Mouse (Mus musculus): ENCODE measurements around the gene Ptges. TPM values are rescaled to one million over a fixed set of nuclear protein-coding genes. Genes with fewer than 3 reads are reported as not detected.

Gene Ptges
- polyA plus RNA-seq, 1 experiment = 0.56 TPM

GRCm38 (mm10) chr2:30962570-30963254 lies 33.0 kb upstream of the Ptges start:
- no peaks in the 10 kb centered on the region for H3K27me3 ChIP-seq (ENCODE audit: control insufficient read depth, insufficient read depth, insufficient read length)
- H3K36me3 ChIP-seq (ENCODE audit: control insufficient read depth, insufficient read depth) = peaks cover 31% of the 10 kb centered on the region
- H3K79me2 ChIP-seq (ENCODE audit: control insufficient read depth, insufficient read depth) = peaks cover 17% of the 10 kb centered on the region
- TF ChIP-seq MYOD1 (IDR thresholded peaks at IDR 0.05; ENCODE audit: control insufficient read depth in 1 of 3, insufficient read length in 2 of 3, low read depth in 2 of 3) (peak in 1 of 3 experiments; percentile 41), SRF (IDR thresholded peaks at IDR 0.05; ENCODE audit: control insufficient read depth, insufficient read length, low read depth) (no peak)
- H3K4me2 ChIP-seq (ENCODE audit: low read depth) = no peak overlapping the region
- H3ac ChIP-seq (ENCODE audit: control insufficient read depth, insufficient read length) = no peak overlapping the region
- no peak overlapping the region for H3K4me3 ChIP-seq

- peaks cover 34% of the 10 kb centered on the region for H3K36me3 ChIP-seq (ENCODE audit: control insufficient read depth, insufficient read depth)
Observed at GRCm38 (mm10) chr2:30959856-30960255, 30.2 kb upstream of the Ptges start.

GRCm38 (mm10) chr2:30958726-30959125 lies 29.1 kb upstream of the Ptges start:
- no peak overlapping the region for H3K4me2 ChIP-seq (ENCODE audit: low read depth)
- H3K79me2 ChIP-seq (ENCODE audit: control insufficient read depth, insufficient read depth) = peaks cover 17% of the 10 kb centered on the region
- TF ChIP-seq USF1 (IDR thresholded peaks at IDR 0.05; ENCODE audit: low read depth) = no peak
- no peak for TF ChIP-seq MYOG (IDR thresholded peaks at IDR 0.05; ENCODE audit: control insufficient read depth in 1 of 3, insufficient read depth in 1 of 3, insufficient read length in 2 of 3, low read depth in 2 of 3)
- TF ChIP-seq TCF3 (IDR thresholded peaks at IDR 0.05; ENCODE audit: insufficient read length, low read depth) = no peak
- no peak for TF ChIP-seq E2F4 (IDR thresholded peaks at IDR 0.05; ENCODE audit: insufficient read depth)
- no peak for TF ChIP-seq TCF12 (IDR thresholded peaks at IDR 0.05; ENCODE audit: insufficient read depth, poor library complexity, severe bottlenecking)
- no peak for TF ChIP-seq MYOD1 (IDR thresholded peaks at IDR 0.05; ENCODE audit: control insufficient read depth in 1 of 3, insufficient read length in 2 of 3, low read depth in 2 of 3)
- TF ChIP-seq CEBPB (IDR thresholded peaks at IDR 0.05; ENCODE audit: insufficient read depth, poor library complexity, severe bottlenecking) = no peak
- no peak for TF ChIP-seq REST (IDR thresholded peaks at IDR 0.05; ENCODE audit: insufficient read depth, insufficient read length)
- no peak for TF ChIP-seq MAX (IDR thresholded peaks at IDR 0.05; ENCODE audit: low read depth)
- no peak for TF ChIP-seq SRF (IDR thresholded peaks at IDR 0.05; ENCODE audit: control insufficient read depth, insufficient read length, low read depth)
- TF ChIP-seq POLR2A (IDR thresholded peaks at IDR 0.05; ENCODE audit: insufficient read length, low read depth) = no peak
- TF ChIP-seq POLR2AphosphoS2 (IDR thresholded peaks at IDR 0.05; ENCODE audit: insufficient read length, low read depth) = no peak
- H3K27me3 ChIP-seq (ENCODE audit: control insufficient read depth, insufficient read depth, insufficient read length) = no peaks in the 10 kb centered on the region
- H3K4me3 ChIP-seq = no peak overlapping the region
- H3ac ChIP-seq (ENCODE audit: control insufficient read depth, insufficient read length) = no peak overlapping the region
- peaks cover 27% of the 10 kb centered on the region for H3K36me3 ChIP-seq (ENCODE audit: control insufficient read depth, insufficient read depth)

More at GRCm38 (mm10) chr2:30959856-30960255, 30.2 kb upstream of the Ptges start:
- Histone ChIP-seq H3K27me3 (ENCODE audit: control insufficient read depth, insufficient read depth, insufficient read length) (no peaks in the 10 kb centered on the region), H3ac (ENCODE audit: control insufficient read depth, insufficient read length) (no peak overlapping the region), H3K79me2 (ENCODE audit: control insufficient read depth, insufficient read depth) (peaks cover 5% of the 10 kb centered on the region), H3K4me2 (ENCODE audit: low read depth) (no peak overlapping the region), H3K4me3 (no peak overlapping the region)
- no peak for TF ChIP-seq POLR2AphosphoS2 (IDR thresholded peaks at IDR 0.05; ENCODE audit: insufficient read length, low read depth)
- no peak for TF ChIP-seq E2F4 (IDR thresholded peaks at IDR 0.05; ENCODE audit: insufficient read depth)
- TF ChIP-seq USF1 (IDR thresholded peaks at IDR 0.05; ENCODE audit: low read depth) = no peak

- H3K36me3 ChIP-seq (ENCODE audit: control insufficient read depth, insufficient read depth) = peaks cover 21% of the 10 kb centered on the region
- peaks cover 23% of the 10 kb centered on the region for H3K79me2 ChIP-seq (ENCODE audit: control insufficient read depth, insufficient read depth)
Observed at GRCm38 (mm10) chr2:30957511-30957910, 27.8 kb upstream of the Ptges start.

GRCm38 (mm10) chr2:30954797-30955196 lies 25.1 kb upstream of the Ptges start:
- peak overlapping the region; percentile 37 for H3K4me3 ChIP-seq
- H3K79me2 ChIP-seq (ENCODE audit: control insufficient read depth, insufficient read depth) = peaks cover 23% of the 10 kb centered on the region
- no peaks in the 10 kb centered on the region for H3K27me3 ChIP-seq (ENCODE audit: control insufficient read depth, insufficient read depth, insufficient read length)
- H3K4me2 ChIP-seq (ENCODE audit: low read depth) = peak overlapping the region; percentile 83
- TF ChIP-seq CEBPB (IDR thresholded peaks at IDR 0.05; ENCODE audit: insufficient read depth, poor library complexity, severe bottlenecking) (no peak), POLR2A (IDR thresholded peaks at IDR 0.05; ENCODE audit: insufficient read length, low read depth) (no peak), MYOG (IDR thresholded peaks at IDR 0.05; ENCODE audit: control insufficient read depth in 1 of 3, insufficient read depth in 1 of 3, insufficient read length in 2 of 3, low read depth in 2 of 3) (no peak)
- H3K36me3 ChIP-seq (ENCODE audit: control insufficient read depth, insufficient read depth) = peaks cover 16% of the 10 kb centered on the region
- H3ac ChIP-seq (ENCODE audit: control insufficient read depth, insufficient read length) = no peak overlapping the region

More at GRCm38 (mm10) chr2:30957511-30957910, 27.8 kb upstream of the Ptges start:
- no peak overlapping the region for H3K4me3 ChIP-seq
- H3K27me3 ChIP-seq (ENCODE audit: control insufficient read depth, insufficient read depth, insufficient read length) = no peaks in the 10 kb centered on the region
- no peak overlapping the region for H3K4me2 ChIP-seq (ENCODE audit: low read depth)
- TF ChIP-seq CEBPB (IDR thresholded peaks at IDR 0.05; ENCODE audit: insufficient read depth, poor library complexity, severe bottlenecking) (no peak), MYOG (IDR thresholded peaks at IDR 0.05; ENCODE audit: control insufficient read depth in 1 of 3, insufficient read depth in 1 of 3, insufficient read length in 2 of 3, low read depth in 2 of 3) (no peak), TCF3 (IDR thresholded peaks at IDR 0.05; ENCODE audit: insufficient read length, low read depth) (no peak), MAX (IDR thresholded peaks at IDR 0.05; ENCODE audit: low read depth) (no peak), TCF12 (IDR thresholded peaks at IDR 0.05; ENCODE audit: insufficient read depth, poor library complexity, severe bottlenecking) (no peak), SRF (IDR thresholded peaks at IDR 0.05; ENCODE audit: control insufficient read depth, insufficient read length, low read depth) (no peak), E2F4 (IDR thresholded peaks at IDR 0.05; ENCODE audit: insufficient read depth) (no peak), MYOD1 (IDR thresholded peaks at IDR 0.05; ENCODE audit: control insufficient read depth in 1 of 3, insufficient read length in 2 of 3, low read depth in 2 of 3) (no peak), POLR2A (IDR thresholded peaks at IDR 0.05; ENCODE audit: insufficient read length, low read depth) (no peak)
- H3ac ChIP-seq (ENCODE audit: control insufficient read depth, insufficient read length) = no peak overlapping the region
